ENCODE assay signal across 15 mouse cellular contexts in the genomic region with DNA sequence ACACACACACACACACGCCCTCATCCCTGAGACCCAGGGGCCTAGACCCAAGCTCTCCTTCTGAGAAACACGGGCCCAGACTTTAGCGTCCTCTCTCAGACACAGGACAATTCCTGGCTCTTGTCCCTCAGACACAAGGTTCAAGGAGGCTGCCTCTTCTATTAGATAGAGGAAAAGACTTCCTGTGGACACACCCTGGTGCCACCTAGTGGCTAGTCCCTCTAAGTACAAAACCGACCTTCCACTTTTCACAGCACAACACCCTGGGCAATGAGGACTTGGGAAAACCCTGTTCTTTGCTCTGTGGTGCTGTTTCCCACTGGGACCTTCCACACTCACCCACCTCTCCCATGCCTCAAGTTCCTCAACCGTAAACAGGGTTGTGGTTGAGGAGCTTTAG. TPM values are rescaled to one million over a fixed set of nuclear protein-coding genes. Genes with fewer than 3 reads are reported as not detected.
DNase-seq lines count a peak whose midpoint lies in the region; ATAC-seq and TF ChIP-seq lines count a peak whose summit lies in the region.
"Had no signal": no experiment of that assay in that cellular context is flagged by ENCODE, and none has a peak within 500 bp of the region (broad histone marks: within the 10 kb centered on the region; RNA-seq: fewer than 3 reads in every experiment).

No protein-coding gene starts in this region.

- ATAC-seq in midbrain, embryonic 13.5 days, result no peak
- peak; percentile 44; the same call in 1 of the 2 replicates for ATAC-seq in monocyte, adult 5-6 weeks (replicated peaks; ENCODE audit: insufficient number of reproducible peaks, low FRiP score, low TSS enrichment, poor library complexity, severe bottlenecking)

- DNase-seq in gastrocnemius, adult 2 months, result no peak
- DNase-seq in gastrocnemius, postnatal 4 days (ENCODE audit: low spot score in 2 of 2), result no peak
- DNase-seq in midbrain, embryonic 10.5 days (ENCODE audit: low spot score), result peak; percentile 19
- DNase-seq in brain, adult 2 months (ENCODE audit: low read depth, low spot score), result peak; percentile 20
- DNase-seq in layer of hippocampus, postnatal 10 days (ENCODE audit: low spot score in 2 of 2), result no peak
- no peak for DNase-seq in layer of hippocampus, postnatal 25 days (ENCODE audit: extremely low spot score in 1 of 2, low spot score in 1 of 2)
- DNase-seq: cerebellum, adult 18-20 months had no signal

- no peak overlapping the region for H3K27ac ChIP-seq in gastrocnemius, adult 2 months
- no peak overlapping the region for H3K27ac ChIP-seq in midbrain, embryonic 10.5 days (replicated peaks)
- no peak overlapping the region for H3K27ac ChIP-seq in midbrain, embryonic 13.5 days
- H3K27ac ChIP-seq: heart, embryonic 13.5 days; lung, embryonic 15.5 days; neural tube, embryonic 13.5 days had no signal

- H3K4me1 ChIP-seq in midbrain, embryonic 10.5 days, result no peaks in the 10 kb centered on the region
- H3K4me1 ChIP-seq in midbrain, embryonic 13.5 days (replicated peaks), result no peaks in the 10 kb centered on the region
- H3K4me1 ChIP-seq: heart, embryonic 13.5 days; lung, embryonic 15.5 days; neural tube, embryonic 13.5 days had no signal

- no peak overlapping the region for H3K4me3 ChIP-seq in gastrocnemius, adult 2 months
- H3K4me3 ChIP-seq in midbrain, embryonic 10.5 days, result no peak overlapping the region
- no peak overlapping the region for H3K4me3 ChIP-seq in midbrain, embryonic 13.5 days (replicated peaks)
- H3K4me3 ChIP-seq: heart, embryonic 13.5 days; lung, embryonic 15.5 days; neural tube, embryonic 13.5 days had no signal

- peak; percentile 34; the same call in 1 of the 2 replicates for TF ChIP-seq CTCF in gastrocnemius, adult 2 months (IDR thresholded peaks at IDR 0.05)

- H3K9me3 ChIP-seq in midbrain, embryonic 10.5 days (replicated peaks), result no peaks in the 10 kb centered on the region
- no peaks in the 10 kb centered on the region for H3K9me3 ChIP-seq in midbrain, embryonic 13.5 days
- H3K9me3 ChIP-seq: heart, embryonic 13.5 days; lung, embryonic 15.5 days; neural tube, embryonic 13.5 days had no signal

- no peak overlapping the region for H3K4me2 ChIP-seq in midbrain, embryonic 13.5 days (replicated peaks)
- H3K4me2 ChIP-seq: heart, embryonic 13.5 days; lung, embryonic 15.5 days; neural tube, embryonic 13.5 days had no signal

- WGBS in midbrain, embryonic 10.5 days, result 68% methylated on average over 5 of the region's 5 CpGs
- WGBS in midbrain, embryonic 13.5 days, result 59% methylated on average over 5 of the region's 5 CpGs

- no peaks in the 10 kb centered on the region for H3K36me3 ChIP-seq in midbrain, embryonic 10.5 days
- H3K36me3 ChIP-seq in midbrain, embryonic 13.5 days, result no peaks in the 10 kb centered on the region
- H3K36me3 ChIP-seq: heart, embryonic 13.5 days; lung, embryonic 15.5 days; neural tube, embryonic 13.5 days had no signal

- H3K27me3 ChIP-seq in midbrain, embryonic 10.5 days (ENCODE audit: low read depth, poor library complexity, severe bottlenecking), result no peaks in the 10 kb centered on the region
- no peaks in the 10 kb centered on the region for H3K27me3 ChIP-seq in midbrain, embryonic 13.5 days
- H3K27me3 ChIP-seq: lung, embryonic 15.5 days; neural tube, embryonic 13.5 days had no signal

- intact Hi-C loops in gastrocnemius, adult 2 months (cut with DNase I), result no loop called here

- H3K9ac ChIP-seq in midbrain, embryonic 13.5 days (replicated peaks), result no peak overlapping the region
- H3K9ac ChIP-seq: heart, embryonic 13.5 days; lung, embryonic 15.5 days; neural tube, embryonic 13.5 days had no signal

RNA-seq across cellular contexts. Expression of a gene that starts 7.6 kb away (rescaled TPM):
- total RNA-seq in gastrocnemius, adult 2 months (2021), result not detected
- not detected for total RNA-seq in gastrocnemius, postnatal 4 days (2021)
- not detected in 2 replicates for polyA plus RNA-seq in midbrain, embryonic 10.5 days (2016; fragmentation: Nextera tagmentation; extraction: Ambion mirVana)
- polyA plus RNA-seq in midbrain, embryonic 13.5 days (2015; fragmentation: Nextera tagmentation; extraction: Ambion mirVana), result not detected in 2 replicates
- not detected in 3 replicates for total RNA-seq in monocyte, adult 5-6 weeks (2017)
- total RNA-seq in layer of hippocampus, postnatal 10 days (2021), result not detected
- not detected for total RNA-seq in layer of hippocampus, postnatal 25 days (2021)
- total RNA-seq: MEL had no signal
- polyA plus RNA-seq: forebrain, embryonic 11.5 days; heart, embryonic 13.5 days; lung, embryonic 15.5 days; neural tube, embryonic 13.5 days; stomach, embryonic 14.5 days had no signal

RNA-seq across cellular contexts. Expression of a gene that starts 24.5 kb away (rescaled TPM):
- total RNA-seq in gastrocnemius, adult 2 months (2021), result not detected
- not detected for total RNA-seq in gastrocnemius, postnatal 4 days (2021)
- not detected in 2 replicates for polyA plus RNA-seq in midbrain, embryonic 10.5 days (2016; fragmentation: Nextera tagmentation; extraction: Ambion mirVana)
- not detected in 2 replicates for polyA plus RNA-seq in midbrain, embryonic 13.5 days (2015; fragmentation: Nextera tagmentation; extraction: Ambion mirVana)
- not detected in 3 replicates for total RNA-seq in monocyte, adult 5-6 weeks (2017)
- not detected for total RNA-seq in layer of hippocampus, postnatal 10 days (2021)
- not detected for total RNA-seq in layer of hippocampus, postnatal 25 days (2021)
- total RNA-seq: MEL had no signal
- polyA plus RNA-seq: forebrain, embryonic 11.5 days; heart, embryonic 13.5 days; lung, embryonic 15.5 days; neural tube, embryonic 13.5 days; stomach, embryonic 14.5 days had no signal

RNA-seq across cellular contexts. Expression of a gene that starts 40.6 kb away (rescaled TPM):
- total RNA-seq in gastrocnemius, adult 2 months (2021), result not detected
- not detected for total RNA-seq in gastrocnemius, postnatal 4 days (2021)
- not detected in 2 replicates for polyA plus RNA-seq in midbrain, embryonic 10.5 days (2016; fragmentation: Nextera tagmentation; extraction: Ambion mirVana)
- polyA plus RNA-seq in midbrain, embryonic 13.5 days (2015; fragmentation: Nextera tagmentation; extraction: Ambion mirVana), result not detected in 2 replicates
- total RNA-seq in monocyte, adult 5-6 weeks (2017), result not detected in 3 replicates
- not detected for total RNA-seq in layer of hippocampus, postnatal 10 days (2021)
- not detected for total RNA-seq in layer of hippocampus, postnatal 25 days (2021)
- total RNA-seq: MEL had no signal
- polyA plus RNA-seq: forebrain, embryonic 11.5 days; heart, embryonic 13.5 days; lung, embryonic 15.5 days; neural tube, embryonic 13.5 days; stomach, embryonic 14.5 days had no signal

RNA-seq across cellular contexts. Expression of a gene that starts 45.0 kb away (rescaled TPM):
- total RNA-seq in gastrocnemius, adult 2 months (2021), result not detected
- total RNA-seq in gastrocnemius, postnatal 4 days (2021), result under 1 TPM in 1 of 2 experiments, not detected in 1; 0.21 TPM
- not detected in 2 replicates for polyA plus RNA-seq in midbrain, embryonic 10.5 days (2016; fragmentation: Nextera tagmentation; extraction: Ambion mirVana)
- not detected in 2 replicates for polyA plus RNA-seq in midbrain, embryonic 13.5 days (2015; fragmentation: Nextera tagmentation; extraction: Ambion mirVana)
- total RNA-seq in monocyte, adult 5-6 weeks (2017), result not detected in 3 replicates
- not detected for total RNA-seq in layer of hippocampus, postnatal 10 days (2021)
- not detected for total RNA-seq in layer of hippocampus, postnatal 25 days (2021)
- total RNA-seq: MEL had no signal
- polyA plus RNA-seq: forebrain, embryonic 11.5 days; heart, embryonic 13.5 days; lung, embryonic 15.5 days; stomach, embryonic 14.5 days had no signal

RNA-seq across cellular contexts. Expression of a gene that starts 49.9 kb away (rescaled TPM):
- total RNA-seq in gastrocnemius, adult 2 months (2021), result not detected
- not detected for total RNA-seq in gastrocnemius, postnatal 4 days (2021)
- polyA plus RNA-seq in midbrain, embryonic 10.5 days (2016; fragmentation: Nextera tagmentation; extraction: Ambion mirVana), result not detected in 2 replicates
- not detected in 2 replicates for polyA plus RNA-seq in midbrain, embryonic 13.5 days (2015; fragmentation: Nextera tagmentation; extraction: Ambion mirVana)
- not detected in 3 replicates for total RNA-seq in monocyte, adult 5-6 weeks (2017)
- not detected for total RNA-seq in layer of hippocampus, postnatal 10 days (2021)
- not detected for total RNA-seq in layer of hippocampus, postnatal 25 days (2021)
- total RNA-seq: MEL had no signal
- polyA plus RNA-seq: forebrain, embryonic 11.5 days; heart, embryonic 13.5 days; lung, embryonic 15.5 days; neural tube, embryonic 13.5 days; stomach, embryonic 14.5 days had no signal

Comparison
In these comparisons a context has a peak if more than half of its experiments do, and no peak if none do; other contexts are left out.
1. DNase-seq: peak in midbrain, embryonic 10.5 days (single experiment) and brain, adult 2 months (single experiment); none in gastrocnemius, adult 2 months (single experiment), gastrocnemius, postnatal 4 days (0 of 2), layer of hippocampus, postnatal 10 days (0 of 2) and layer of hippocampus, postnatal 25 days (0 of 2).